Mouse (Mus musculus): ENCODE results near the gene Morn2.

- TF ChIP-seq CTCF (IDR thresholded peaks at IDR 0.05; ENCODE audit: low read depth) (no peak), EP300 (IDR thresholded peaks at IDR 0.05; ENCODE audit: low read depth) (no peak)
These were observed 33.0 kb downstream of the Morn2 start for GRCm38 (mm10) chr17:80323015-80323414.
